Mouse (Mus musculus) kidney, adult 2 months (tissue): Measurements from ENCODE around the gene Lipi. TPM values are rescaled to one million over a fixed set of nuclear protein-coding genes. Genes with fewer than 3 reads are reported as not detected.
A peak's percentile ranks its signal among the peaks of the same experiment; 100 is the strongest.

Source experiments
- DNase-seq: peaks from one replicate; pipeline ENCODE4 v3.0.0; 2021
- H3K27ac ChIP-seq: fragments of 200-500 bp; 2 replicates; pipeline ENCODE4 v1.5.1; 2012; ENCODE audit warnings: low read depth, low read length, control low read depth, inconsistent platforms; ENCODE audit not compliant: insufficient read depth
- H3K27me3 ChIP-seq: fragments of 200-500 bp; replicated peaks from 2 replicates; pipeline ENCODE4 v1.6.1; 2012; ENCODE audit warnings: mild to moderate bottlenecking, moderate library complexity, low read length, inconsistent platforms; ENCODE audit not compliant: control insufficient read depth, insufficient read depth
- H3K36me3 ChIP-seq: fragments of 200-500 bp; 2 replicates; pipeline ENCODE4 v1.6.1; 2012; ENCODE audit warnings: mild to moderate bottlenecking, moderate library complexity, low read length, inconsistent platforms; ENCODE audit not compliant: control insufficient read depth, insufficient read depth
- H3K4me1 ChIP-seq: fragments of 200-500 bp; 2 replicates; pipeline ENCODE4 v1.6.1; 2011; ENCODE audit warnings: low read length; ENCODE audit not compliant: control insufficient read depth, insufficient read depth
- H3K4me3 ChIP-seq: fragments of 200-500 bp; 2 replicates; pipeline ENCODE4 v1.5.1; 2011; ENCODE audit warnings: mild to moderate bottlenecking, low read depth, low read length, control low read depth; ENCODE audit not compliant: insufficient read depth
- CTCF ChIP-seq: fragments of 200-500 bp; conservative IDR thresholded peaks from 2 replicates; pipeline ENCODE4 v1.5.1; 2011; ENCODE audit warnings: low read depth, mild to moderate bottlenecking, control low read depth, low read length, moderate library complexity, mixed read lengths; ENCODE audit not compliant: insufficient read depth, insufficient read length
- POLR2A ChIP-seq: fragments of 200-500 bp; IDR thresholded peaks from one replicate; pipeline ENCODE4 v1.6.1; 2011; ENCODE audit warnings: low read depth, low read length, control low read depth
- WGBS: fragments of 180-500 bp; shearing (Covaris S2); methylation state at CpG from one replicate; pipeline ENCODE4 v1.1.7; 2018; 5-methylcytosine and 5-hydroxymethylcytosine counted together
- polyA plus RNA-seq: library from polyadenylated mRNA; depleted of rRNA; stranded (reverse); fragments of >200 nt; gene quantifications from 2 replicates; pipeline ENCODE4 v1.2.3, GENCODE M21; 2012; rRNA removed

Gene Lipi
- polyA plus RNA-seq = not detected in 2 replicates

- Histone ChIP-seq H3K27ac (no peak within 1 kb of the TSS), H3K4me3 (no peak within 1 kb of the TSS), H3K4me1 (no peaks in the 10 kb centered on the region), H3K36me3 (no peaks in the 10 kb centered on the region), H3K27me3 (no peaks in the 10 kb centered on the region)
- TF ChIP-seq CTCF (no peak), POLR2A (no peak)
- 71% methylated on average over 7 of the region's 7 CpGs for WGBS
- no peak for DNase-seq
Measured at GRCm38 (mm10) chr16:75585961-75586360, at the start of gene Lipi. Lipi (minus strand) TSS chr16:75586061.

DNA sequence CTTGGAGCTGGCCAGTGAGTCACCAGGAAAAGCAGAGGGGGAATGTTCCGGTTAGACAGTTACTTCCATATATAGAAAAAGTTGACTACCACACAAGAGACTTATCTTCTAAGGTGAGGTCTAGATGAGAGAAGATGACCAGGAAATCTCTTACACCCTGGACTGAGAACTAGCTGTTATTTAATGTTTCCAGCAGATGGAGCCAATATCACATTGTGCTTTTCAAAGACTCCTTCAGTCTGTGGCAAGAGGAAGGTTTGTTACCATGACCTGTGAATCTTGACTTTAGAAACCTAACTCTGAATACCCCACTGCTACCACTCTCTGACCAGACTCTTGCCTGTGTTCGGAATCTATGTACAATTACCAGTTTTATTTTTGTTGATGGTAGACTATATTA lies 42.0 kb upstream of the Lipi start:
- TF ChIP-seq CTCF = no peak
- no peak for TF ChIP-seq POLR2A
- 71% methylated on average over 2 of the region's 2 CpGs for WGBS
- H3K27ac ChIP-seq = no peak overlapping the region
- no peak overlapping the region for H3K4me3 ChIP-seq
- DNase-seq = peak; percentile 32
- no peaks in the 10 kb centered on the region for H3K4me1 ChIP-seq
- no peaks in the 10 kb centered on the region for H3K36me3 ChIP-seq
- H3K27me3 ChIP-seq = no peaks in the 10 kb centered on the region

DNA sequence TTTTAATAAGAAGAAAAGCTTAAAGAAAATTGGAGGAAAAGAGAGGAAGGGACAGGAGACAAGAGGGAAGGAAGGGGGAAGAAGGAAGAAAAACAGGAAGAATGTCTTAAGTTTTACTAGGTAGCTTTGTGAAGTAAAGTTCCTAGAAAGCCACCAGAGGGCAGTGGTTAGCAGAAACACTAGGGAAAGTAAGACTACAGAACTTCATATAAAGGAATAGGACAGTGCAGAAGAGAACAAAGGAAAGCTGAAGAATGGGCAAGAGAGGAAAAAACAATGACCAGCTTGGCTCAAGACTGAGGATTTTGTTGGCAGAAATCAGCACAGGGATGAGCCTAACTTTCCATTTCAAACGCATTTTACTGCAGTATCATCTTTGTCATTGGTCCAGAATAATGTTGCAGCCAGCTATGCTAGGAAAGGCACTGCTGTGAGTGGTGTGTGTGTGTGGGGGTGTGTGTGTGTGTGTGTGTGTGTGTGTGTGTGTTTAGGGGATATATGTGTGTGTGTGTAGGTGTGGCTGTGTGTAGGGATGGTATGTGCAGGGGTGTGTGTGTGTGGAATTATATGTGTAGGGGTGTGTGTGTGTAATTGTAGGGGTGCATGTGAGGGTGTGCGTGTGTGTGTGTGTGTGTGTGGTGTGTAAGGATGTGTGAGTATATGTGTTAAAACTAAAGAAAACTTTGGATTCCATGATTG lies 31.9 kb upstream of the Lipi start:
- Histone ChIP-seq H3K27me3 (no peaks in the 10 kb centered on the region), H3K4me1 (peaks cover 6% of the 10 kb centered on the region), H3K27ac (no peak overlapping the region), H3K4me3 (no peak overlapping the region), H3K36me3 (no peaks in the 10 kb centered on the region)
- DNase-seq = peak; percentile 47
- WGBS = 69% methylated on average over 2 of the region's 2 CpGs
- TF ChIP-seq POLR2A = no peak
- TF ChIP-seq CTCF = 0 out of 2 replicates have a peak, but pooled peaks have one; percentile 14

DNA sequence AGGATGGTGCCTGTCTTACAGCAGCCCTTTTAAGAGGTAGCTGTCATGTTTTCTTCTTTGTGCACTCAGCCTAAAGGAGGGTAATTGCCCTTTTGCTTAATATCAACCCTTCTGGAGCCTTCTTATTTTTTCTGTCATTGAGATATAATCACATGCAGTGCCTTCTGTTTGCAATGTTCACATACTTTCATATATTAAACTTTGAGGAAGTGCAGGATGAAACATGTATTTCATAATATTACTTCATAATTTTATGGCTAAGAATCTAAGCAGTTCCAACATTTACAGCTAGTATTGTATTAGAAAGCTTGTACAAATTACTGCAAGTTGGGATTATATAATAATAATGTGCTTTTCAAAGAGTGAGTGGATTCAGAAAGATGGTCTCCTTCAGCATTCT lies 26.7 kb upstream of the Lipi start:
- TF ChIP-seq POLR2A (no peak), CTCF (no peak)
- H3K27me3 ChIP-seq = no peaks in the 10 kb centered on the region
- peaks cover 6% of the 10 kb centered on the region for H3K4me1 ChIP-seq

GRCm38 (mm10) chr16:75606415-75606814 lies 20.6 kb upstream of the Lipi start:
- no peak for TF ChIP-seq CTCF
- TF ChIP-seq POLR2A = no peak
- 81% methylated on average over 1 of the region's 1 CpGs for WGBS
- DNase-seq = no peak
- Histone ChIP-seq H3K36me3 (no peaks in the 10 kb centered on the region), H3K4me3 (no peak overlapping the region), H3K27ac (no peak overlapping the region), H3K27me3 (no peaks in the 10 kb centered on the region), H3K4me1 (no peaks in the 10 kb centered on the region)

More for the DNA sequence above, 26.7 kb upstream of the Lipi start:
- DNase-seq = no peak
- Histone ChIP-seq H3K4me3 (no peak overlapping the region), H3K27ac (no peak overlapping the region), H3K36me3 (no peaks in the 10 kb centered on the region)

GRCm38 (mm10) chr16:75593501-75594183 lies 7.8 kb upstream of the Lipi start:
- 11% methylated on average over 15 of the region's 15 CpGs for WGBS
- H3K27me3 ChIP-seq = no peaks in the 10 kb centered on the region
- H3K36me3 ChIP-seq = no peaks in the 10 kb centered on the region
- peak overlapping the region; percentile 79; the same call in 1 of the 2 replicates for H3K4me3 ChIP-seq
- TF ChIP-seq POLR2A (no peak), CTCF (no peak)
- no peak overlapping the region for H3K27ac ChIP-seq
- no peaks in the 10 kb centered on the region for H3K4me1 ChIP-seq
- no peak for DNase-seq

GRCm38 (mm10) chr16:75592671-75593500 lies 7.0 kb upstream of the Lipi start, which contains the start of gene Rbm11:
Rbm11 (plus strand) TSS chr16:75592844.
- TF ChIP-seq CTCF (no peak), POLR2A (no peak)
- WGBS = under 1% methylated on average over 55 of the region's 55 CpGs

More at GRCm38 (mm10) chr16:75592671-75593500, 7.0 kb upstream of the Lipi start, which contains the start of gene Rbm11:
- peak; percentile 92 for DNase-seq
- no peak within 1 kb of the TSS for H3K27ac ChIP-seq
- no peaks in the 10 kb centered on the region for H3K27me3 ChIP-seq
- peak within 1 kb of the TSS; percentile 79 for H3K4me3 ChIP-seq
- no peaks in the 10 kb centered on the region for H3K36me3 ChIP-seq
- H3K4me1 ChIP-seq = no peaks in the 10 kb centered on the region
